Mouse (Mus musculus): ENCODE results near the gene Hmmr.

- TF ChIP-seq CTCF (conservative IDR thresholded peaks at IDR 0.05; ENCODE audit: insufficient read depth, insufficient read length, low read depth, low read length) (no peak), POLR2A (IDR thresholded peaks at IDR 0.05; ENCODE audit: low read depth, low read length) (peak; percentile 26)
These were observed at the start of gene Hmmr, which contains the start of gene Nudcd2 for GRCm38 (mm10) chr11:40733339-40734174.

All from kidney, adult 2 months (tissue).